Mouse (Mus musculus) right cerebral cortex, postnatal 4 days (tissue): ENCODE measurements at regions not wholly inside any gene's neighbourhood (a gene's known extent, or its start where the extent isn't known, plus 50 kb on each side); places are given as distances from the start of the nearest gene placed in this dataset.

Experiments
- DNase-seq: peaks from one replicate; pipeline ENCODE4 v3.0.0-alpha.2; 2022

GRCm38 (mm10) chr13:33721851-33722250 lies 60.6 kb downstream of the Serpinb6d start:
- no peak for DNase-seq

- peak; percentile 71 for DNase-seq
These were observed 80.7 kb downstream of the Serpinb6e start for GRCm38 (mm10) chr13:33762293-33763125.

- no peak for DNase-seq
These were observed 79.8 kb downstream of the Serpinb6e start for GRCm38 (mm10) chr13:33763295-33763916.
